Mouse (Mus musculus) liver, embryonic 12.5 days (tissue): ENCODE results near the gene Stat3. TPM values are rescaled to one million over a fixed set of nuclear protein-coding genes. Genes with fewer than 3 reads are reported as not detected.

ENCODE experiments used
- ATAC-seq: fragments of 200-750 bp; cut with Nextera tagmentation; 2 replicates; pipeline ENCODE4 v1.8.0; 2017; ENCODE audit warnings: moderate number of reproducible peaks, mild to moderate bottlenecking, moderate library complexity
- H3K27ac ChIP-seq: fragments of 300-500 bp; sonication (generic); 2 replicates; pipeline ENCODE4 v1.5.1; 2016; ENCODE audit warnings: mild to moderate bottlenecking
- H3K27me3 ChIP-seq: fragments of 300-500 bp; sonication (generic); replicated peaks from 2 replicates; pipeline ENCODE4 v1.6.1; 2016; ENCODE audit warnings: mild to moderate bottlenecking, moderate library complexity
- H3K36me3 ChIP-seq: fragments of 300-500 bp; sonication (generic); 2 replicates; pipeline ENCODE4 v1.6.1; 2016; ENCODE audit warnings: mild to moderate bottlenecking, moderate library complexity
- H3K4me1 ChIP-seq: fragments of 300-500 bp; sonication (generic); 2 replicates; pipeline ENCODE4 v1.6.1; 2016
- H3K4me2 ChIP-seq: fragments of 300-500 bp; sonication (generic); 2 replicates; pipeline ENCODE4 v1.6.1; 2016; ENCODE audit warnings: mild to moderate bottlenecking, moderate library complexity
- H3K4me3 ChIP-seq: fragments of 300-500 bp; sonication (generic); 2 replicates; pipeline ENCODE4 v1.5.1; 2016; ENCODE audit warnings: mild to moderate bottlenecking, moderate library complexity
- H3K9ac ChIP-seq: fragments of 300-500 bp; sonication (generic); 2 replicates; pipeline ENCODE4 v1.6.1; 2016; ENCODE audit warnings: mild to moderate bottlenecking, moderate library complexity
- H3K9me3 ChIP-seq: fragments of 300-500 bp; sonication (generic); replicated peaks from 2 replicates; pipeline ENCODE4 v1.6.1; 2016; ENCODE audit warnings: mild to moderate bottlenecking, moderate library complexity
- WGBS: fragments of 180-500 bp; shearing (Covaris S2); methylation state at CpG from one replicate; pipeline ENCODE4 v1.1.7; 2016; ENCODE audit not compliant: insufficient replicate concordance; 5-methylcytosine and 5-hydroxymethylcytosine counted together
- polyA plus RNA-seq: library from polyadenylated mRNA; unstranded; fragments of >200 nt; fragmentation: Nextera tagmentation; extraction: Ambion mirVana; gene quantifications from 2 replicates; pipeline ENCODE4 v1.2.1, GENCODE M21; 2016

Stat3 gene
- polyA plus RNA-seq, 1 experiment from 2014 or later, result 37.3 TPM

- WGBS, result under 1% methylated on average over 48 of the region's 48 CpGs
- Histone ChIP-seq H3K4me1 (peaks cover 56% of the 10 kb centered on the region), H3K36me3 (no peaks in the 10 kb centered on the region), H3K4me3 (peak overlapping the region; percentile 97), H3K4me2 (peak overlapping the region; percentile 97), H3K9me3 (no peaks in the 10 kb centered on the region), H3K9ac (peak overlapping the region; percentile 97), H3K27me3 (no peaks in the 10 kb centered on the region), H3K27ac (peak overlapping the region; percentile 92)
- no peak for ATAC-seq
Measured at GRCm38 (mm10) chr11:100938711-100939511, 429 bp downstream of the Stat3 start.

- H3K27ac ChIP-seq, result peak overlapping the region; percentile 92
- no peak for ATAC-seq
- H3K4me1 ChIP-seq, result peaks cover 63% of the 10 kb centered on the region
- H3K9ac ChIP-seq, result peak overlapping the region; percentile 97
- H3K4me3 ChIP-seq, result peak overlapping the region; percentile 97
- H3K4me2 ChIP-seq, result peak overlapping the region; percentile 97
- no peaks in the 10 kb centered on the region for H3K36me3 ChIP-seq
- H3K9me3 ChIP-seq, result no peaks in the 10 kb centered on the region
- 14% methylated on average over 5 of the region's 5 CpGs for WGBS
- H3K27me3 ChIP-seq, result no peaks in the 10 kb centered on the region
Measured at GRCm38 (mm10) chr11:100938112-100938511, 1.2 kb downstream of the Stat3 start.

DNA sequence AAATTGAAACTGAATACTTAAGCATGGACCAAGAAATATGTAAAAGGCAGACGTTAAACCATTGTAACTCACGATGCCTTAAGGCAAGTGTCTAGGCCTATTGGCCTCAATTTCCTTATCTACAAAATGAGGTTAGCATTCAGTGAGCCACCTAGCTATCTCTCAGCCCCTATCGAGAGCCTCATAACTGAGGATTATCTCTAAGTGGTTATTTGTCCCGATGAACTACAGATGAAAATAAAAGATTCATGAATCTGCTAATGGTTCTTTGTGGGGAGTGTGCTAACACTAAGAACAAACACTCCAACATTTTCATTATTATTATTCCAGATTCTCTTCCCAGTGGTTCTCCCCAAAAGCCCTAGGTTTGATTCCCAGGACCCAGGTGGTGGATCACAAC lies 2.0 kb downstream of the Stat3 start:
- peak overlapping the region; percentile 49 for H3K9ac ChIP-seq
- peak overlapping the region; percentile 67 for H3K27ac ChIP-seq
- H3K4me1 ChIP-seq, result peaks cover 68% of the 10 kb centered on the region
- peak overlapping the region; percentile 97 for H3K4me2 ChIP-seq
- peaks cover 6% of the 10 kb centered on the region for H3K36me3 ChIP-seq
- no peaks in the 10 kb centered on the region for H3K9me3 ChIP-seq
- no peak for ATAC-seq
- H3K27me3 ChIP-seq, result no peaks in the 10 kb centered on the region
- H3K4me3 ChIP-seq, result peak overlapping the region; percentile 97
- WGBS, result 13% methylated on average over 4 of the region's 4 CpGs

DNA sequence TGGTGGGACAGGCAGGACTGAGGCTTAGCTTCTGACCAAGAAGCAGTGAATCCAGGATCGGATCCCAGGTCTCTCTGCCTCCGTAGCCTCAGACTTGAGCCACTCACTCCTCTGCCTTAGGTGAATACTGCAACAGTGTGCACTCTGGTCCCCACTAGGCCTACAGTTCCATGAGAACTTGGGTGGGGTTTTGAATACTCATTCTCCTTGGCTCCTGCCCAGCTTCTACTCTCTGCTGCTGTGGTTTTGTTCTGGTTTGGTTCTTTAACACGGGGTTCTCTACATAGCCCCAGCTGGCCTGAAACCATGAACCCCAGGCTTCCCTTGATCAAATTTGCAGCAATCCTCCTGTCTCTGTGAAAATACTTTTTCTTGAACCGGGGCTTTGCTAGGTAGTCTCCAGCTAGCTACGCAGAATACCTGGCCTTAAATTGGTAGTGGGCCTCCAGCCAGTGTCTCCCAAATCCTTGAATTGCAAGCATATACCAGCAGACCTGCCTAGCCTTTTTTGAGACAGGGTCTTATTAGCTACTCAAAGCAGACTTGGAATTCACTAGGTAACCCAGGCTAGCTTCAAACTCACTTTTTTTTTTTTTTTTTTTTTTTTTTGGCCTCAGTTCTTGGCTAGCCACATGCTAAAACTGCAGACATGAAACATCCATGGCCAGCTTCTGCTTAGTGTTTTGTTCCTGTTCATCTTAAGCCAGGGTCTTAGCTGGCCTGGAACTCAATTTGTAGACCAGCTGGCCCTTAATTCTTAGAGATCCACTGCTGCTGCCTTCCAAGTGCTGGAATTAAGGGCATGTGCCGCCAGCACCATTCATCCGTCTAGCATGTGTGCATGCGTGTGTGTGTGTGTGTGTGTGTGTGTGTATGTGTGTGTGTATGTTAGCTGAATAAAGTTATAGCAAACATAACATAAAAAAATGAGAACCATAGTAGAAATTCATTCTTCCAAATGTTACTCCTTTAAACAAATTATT lies 3.7 kb downstream of the Stat3 start:
- Histone ChIP-seq H3K4me3 (no peak overlapping the region), H3K36me3 (peaks cover 12% of the 10 kb centered on the region), H3K9me3 (no peaks in the 10 kb centered on the region), H3K9ac (no peak overlapping the region), H3K27me3 (no peaks in the 10 kb centered on the region), H3K27ac (no peak overlapping the region), H3K4me1 (peaks cover 84% of the 10 kb centered on the region), H3K4me2 (no peak overlapping the region)
- 81% methylated on average over 8 of the region's 8 CpGs for WGBS
- ATAC-seq, result no peak

GRCm38 (mm10) chr11:100931254-100931921 lies 8.0 kb downstream of the Stat3 start:
- WGBS, result 59% methylated on average over 12 of the region's 12 CpGs
- Histone ChIP-seq H3K9me3 (no peaks in the 10 kb centered on the region), H3K27me3 (no peaks in the 10 kb centered on the region), H3K4me3 (peak overlapping the region; percentile 49), H3K9ac (peak overlapping the region; percentile 58), H3K4me2 (peak overlapping the region; percentile 66), H3K27ac (peak overlapping the region; percentile 61), H3K36me3 (peaks cover 16% of the 10 kb centered on the region), H3K4me1 (peaks cover 68% of the 10 kb centered on the region)
- peak; percentile 30; the same call in 1 of the 2 replicates for ATAC-seq

DNA sequence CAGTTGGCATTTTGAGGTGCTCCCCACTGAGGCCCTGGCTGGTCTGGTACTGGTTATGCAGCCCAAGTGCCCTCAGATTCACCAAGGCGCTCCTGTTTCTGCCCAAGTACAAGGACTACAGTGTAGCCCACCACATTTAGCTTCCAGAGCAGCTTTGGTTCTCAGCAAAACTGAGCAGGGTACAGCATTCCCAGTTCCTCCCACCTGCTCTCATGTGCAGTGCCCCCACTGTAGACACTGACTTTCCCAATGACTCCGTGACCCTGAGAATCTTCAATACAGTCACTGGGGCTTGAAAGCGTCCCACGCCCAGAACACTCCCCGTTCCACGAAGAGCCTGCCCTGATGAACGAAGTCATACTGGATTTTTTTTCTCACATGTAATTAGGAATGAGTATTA lies 8.7 kb downstream of the Stat3 start:
- Histone ChIP-seq H3K9ac (no peak overlapping the region), H3K9me3 (no peaks in the 10 kb centered on the region), H3K27ac (no peak overlapping the region), H3K27me3 (no peaks in the 10 kb centered on the region), H3K36me3 (peaks cover 16% of the 10 kb centered on the region), H3K4me1 (peaks cover 61% of the 10 kb centered on the region), H3K4me2 (peak overlapping the region; percentile 66; the same call in 1 of the 2 replicates), H3K4me3 (no peak overlapping the region)
- ATAC-seq, result no peak
- 79% methylated on average over 7 of the region's 7 CpGs for WGBS

DNA sequence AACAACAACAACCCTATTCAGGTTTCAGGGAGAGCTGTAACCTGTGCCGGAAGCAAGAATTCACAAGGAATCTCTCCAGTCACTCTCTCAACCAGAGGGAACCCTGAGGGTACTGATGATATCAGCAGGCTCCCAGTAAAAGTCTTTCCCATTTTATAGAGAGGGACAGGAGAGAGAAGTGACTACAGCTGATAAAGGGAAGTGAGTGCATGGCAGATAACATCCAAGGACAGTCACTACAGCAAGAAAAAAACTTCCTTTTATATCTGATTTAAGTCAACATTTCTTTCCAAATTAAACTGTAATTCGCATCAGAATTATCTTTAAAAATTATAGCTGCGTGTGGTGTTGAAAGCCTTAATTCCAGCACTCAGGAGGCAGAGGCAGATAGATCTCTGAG lies 12.0 kb downstream of the Stat3 start:
- ATAC-seq, result no peak
- Histone ChIP-seq H3K4me2 (no peak overlapping the region), H3K27me3 (no peaks in the 10 kb centered on the region), H3K9ac (no peak overlapping the region), H3K9me3 (no peaks in the 10 kb centered on the region), H3K27ac (no peak overlapping the region), H3K4me1 (peaks cover 64% of the 10 kb centered on the region), H3K36me3 (peaks cover 21% of the 10 kb centered on the region), H3K4me3 (no peak overlapping the region)
- WGBS, result 72% methylated on average over 3 of the region's 3 CpGs

DNA sequence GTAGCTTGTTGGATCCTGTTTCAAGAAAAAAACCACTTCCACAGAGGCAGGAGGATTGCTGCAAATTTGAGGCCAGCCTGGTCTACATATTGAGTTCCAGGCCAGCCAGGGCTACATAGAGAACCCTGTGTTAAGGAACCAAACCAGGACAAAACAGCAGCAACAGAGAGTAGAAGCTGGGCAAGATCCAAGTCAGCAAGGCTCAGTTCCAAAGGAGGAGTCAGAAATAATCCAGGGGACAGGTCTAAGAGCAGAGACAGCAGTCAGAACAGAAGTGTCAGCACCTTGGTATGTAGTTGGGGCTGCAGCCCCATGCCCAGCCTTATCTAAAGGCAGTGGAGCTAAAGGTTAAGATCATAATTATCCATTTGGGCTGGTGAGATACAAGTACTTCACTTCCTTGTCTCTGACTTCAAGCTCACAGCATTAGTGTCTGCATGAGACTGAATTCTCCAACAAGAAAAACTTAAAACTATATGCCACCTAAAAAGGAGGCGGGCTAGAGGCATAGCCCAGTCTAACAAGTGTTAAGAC lies 14.9 kb downstream of the Stat3 start:
- H3K4me1 ChIP-seq, result peaks cover 71% of the 10 kb centered on the region
- H3K27me3 ChIP-seq, result no peaks in the 10 kb centered on the region
- no peak overlapping the region for H3K4me3 ChIP-seq
- H3K9me3 ChIP-seq, result no peaks in the 10 kb centered on the region
- ATAC-seq, result 0 out of 2 replicates have a peak, but pooled peaks have one; percentile 17
- no peak overlapping the region for H3K4me2 ChIP-seq
- H3K9ac ChIP-seq, result peak overlapping the region; percentile 25; the same call in 1 of the 2 replicates
- H3K36me3 ChIP-seq, result 0 out of 2 replicates have a peak, but pooled peaks cover 16% of the 10 kb centered on the region
- 75% methylated on average over 1 of the region's 1 CpGs for WGBS
- H3K27ac ChIP-seq, result peak overlapping the region; percentile 39

- Histone ChIP-seq H3K9me3 (no peaks in the 10 kb centered on the region), H3K27me3 (no peaks in the 10 kb centered on the region), H3K4me2 (peak overlapping the region; percentile 54), H3K9ac (no peak overlapping the region), H3K4me3 (no peak overlapping the region), H3K27ac (peak overlapping the region; percentile 62), H3K36me3 (peaks cover 41% of the 10 kb centered on the region), H3K4me1 (peaks cover 88% of the 10 kb centered on the region)
- 49% methylated on average over 4 of the region's 4 CpGs for WGBS
- ATAC-seq, result peak; percentile 85
Measured at GRCm38 (mm10) chr11:100920887-100921624, 18.3 kb downstream of the Stat3 start.

GRCm38 (mm10) chr11:100918007-100918406 lies 21.3 kb downstream of the Stat3 start:
- no peaks in the 10 kb centered on the region for H3K27me3 ChIP-seq
- H3K36me3 ChIP-seq, result peaks cover 56% of the 10 kb centered on the region
- peaks cover 6% of the 10 kb centered on the region; the same call in 1 of the 2 replicates for H3K9me3 ChIP-seq
- H3K4me3 ChIP-seq, result no peak overlapping the region
- H3K9ac ChIP-seq, result no peak overlapping the region
- no peak overlapping the region for H3K4me2 ChIP-seq
- 82% methylated on average over 5 of the region's 5 CpGs for WGBS
- peaks cover 69% of the 10 kb centered on the region for H3K4me1 ChIP-seq
- 0 out of 2 replicates have a peak overlapping the region, but pooled peaks have one; percentile 21 for H3K27ac ChIP-seq
- no peak for ATAC-seq
